Mouse (Mus musculus): ENCODE results near the gene Tacc2. TPM values are rescaled to one million over a fixed set of nuclear protein-coding genes. Genes with fewer than 3 reads are reported as not detected.
A peak's percentile ranks its signal among the peaks of the same experiment; 100 is the strongest.

Gene Tacc2
- total and polyA plus RNA-seq, 3 experiments, result 3.5 to 21.5 TPM; not detected in 1

- Histone ChIP-seq H3K9me3 (replicated peaks; ENCODE audit: insufficient read depth, low read length) (no peaks in the 10 kb centered on the region), H3K4me1 (ENCODE audit: control insufficient read depth in 1 of 2, insufficient read depth in 2 of 2, low read length in 2 of 2) (peaks cover 0 to 2% of the 10 kb centered on the region in 2 experiments; a peak in 1 of 4 replicates), H3K9ac (ENCODE audit: control insufficient read depth, low read depth, low read length, poor library complexity, severe bottlenecking) (0 out of 2 replicates have a peak overlapping the region, but pooled peaks have one; percentile 16), H3K4me3 (ENCODE audit: control insufficient read depth in 1 of 2, insufficient read depth in 1 of 2, low read depth in 2 of 2, low read length in 2 of 2) (peak overlapping the region in 1 of 2 experiments; percentile 37; a peak in 2 of 4 replicates), H3K36me3 (ENCODE audit: control insufficient read depth in 1 of 2, insufficient read depth in 2 of 2, low read length in 2 of 2) (no peaks in the 10 kb centered on the region), H3K27ac (ENCODE audit: control insufficient read depth, low read depth, low read length) (no peak overlapping the region), H3K79me2 (ENCODE audit: control insufficient read depth, insufficient read depth, low read length, poor library complexity) (no peaks in the 10 kb centered on the region), H3K27me3 (ENCODE audit: control insufficient read depth in 1 of 2, insufficient read depth in 2 of 2, low read length in 2 of 2) (peaks cover 0 to 1% of the 10 kb centered on the region in 2 experiments; a peak in 3 of 4 replicates)
- TF ChIP-seq MXI1 (IDR thresholded peaks at IDR 0.05; ENCODE audit: low read depth, low read length), result no peak
- TF ChIP-seq NELFE (IDR thresholded peaks at IDR 0.05; ENCODE audit: low read depth, low read length), result no peak
- TF ChIP-seq TBP (IDR thresholded peaks at IDR 0.05; ENCODE audit: low read depth, low read length), result no peak
- no peak for TF ChIP-seq HCFC1 (IDR thresholded peaks at IDR 0.05; ENCODE audit: low read depth, low read length)
- no peak for TF ChIP-seq ELF1 (IDR thresholded peaks at IDR 0.05; ENCODE audit: low read depth, low read length)
- no peak for TF ChIP-seq MEF2A (IDR thresholded peaks at IDR 0.05; ENCODE audit: extremely low read depth, insufficient replicate concordance, low read depth, low read length, poor library complexity, severe bottlenecking)
- DNase-seq (ENCODE audit: low read depth, low spot score), result no peak
Observed at GRCm38 (mm10) chr7:130625361-130625760, 48.1 kb downstream of the Tacc2 start.

- peaks cover 0 to 13% of the 10 kb centered on the region in 2 experiments; a peak in 2 of 4 replicates for H3K36me3 ChIP-seq (ENCODE audit: control insufficient read depth in 1 of 2, insufficient read depth in 2 of 2, low read length in 2 of 2)
- H3K9me3 ChIP-seq (replicated peaks; ENCODE audit: insufficient read depth, low read length), result no peaks in the 10 kb centered on the region
- no peak overlapping the region for H3K27ac ChIP-seq (ENCODE audit: control insufficient read depth, low read depth, low read length)
- H3K4me1 ChIP-seq (ENCODE audit: control insufficient read depth in 1 of 2, insufficient read depth in 2 of 2, low read length in 2 of 2), result peaks cover 7 to 16% of the 10 kb centered on the region in 2 experiments
- no peaks in the 10 kb centered on the region for H3K79me2 ChIP-seq (ENCODE audit: control insufficient read depth, insufficient read depth, low read length, poor library complexity)
- TF ChIP-seq CHD1 (IDR thresholded peaks at IDR 0.05; ENCODE audit: low read depth, low read length), result no peak
- no peak for TF ChIP-seq MAX (IDR thresholded peaks at IDR 0.05; ENCODE audit: low read length)
- TF ChIP-seq CTCF (IDR thresholded peaks at IDR 0.05 in 2 of 3, conservative IDR thresholded peaks at IDR 0.05 in 1 of 3; ENCODE audit: control insufficient read depth in 1 of 3, insufficient read depth in 1 of 3, low read depth in 2 of 3, low read length in 3 of 3, poor library complexity in 1 of 3, severe bottlenecking in 1 of 3), result no peak
- no peak for TF ChIP-seq JUND (IDR thresholded peaks at IDR 0.05; ENCODE audit: low read depth, low read length)
- no peak for TF ChIP-seq MYB (IDR thresholded peaks at IDR 0.05; ENCODE audit: low read depth, low read length)
- TF ChIP-seq USF2 (IDR thresholded peaks at IDR 0.05; ENCODE audit: borderline replicate concordance in 1 of 2, insufficient read depth in 1 of 2, low read depth in 1 of 2, low read length in 2 of 2), result no peak
- no peak for TF ChIP-seq ZMIZ1 (IDR thresholded peaks at IDR 0.05; ENCODE audit: low read depth, low read length)
- no peak for TF ChIP-seq POLR2AphosphoS5 (IDR thresholded peaks at IDR 0.05; ENCODE audit: borderline replicate concordance, low read depth, low read length)
- no peak for TF ChIP-seq SMC3 (IDR thresholded peaks at IDR 0.05; ENCODE audit: low read depth, low read length)
- no peak for TF ChIP-seq TAL1 (IDR thresholded peaks at IDR 0.05; ENCODE audit: low read length)
- no peak for TF ChIP-seq TCF12 (IDR thresholded peaks at IDR 0.05; ENCODE audit: low read depth, low read length)
- no peak for TF ChIP-seq TBP (IDR thresholded peaks at IDR 0.05; ENCODE audit: low read depth, low read length)
- TF ChIP-seq KAT2A (conservative IDR thresholded peaks at IDR 0.05; ENCODE audit: low read depth, low read length), result no peak
- no peak for TF ChIP-seq HCFC1 (IDR thresholded peaks at IDR 0.05; ENCODE audit: low read depth, low read length)
- no peak for TF ChIP-seq SIN3A (IDR thresholded peaks at IDR 0.05; ENCODE audit: low read length)
- TF ChIP-seq RAD21 (IDR thresholded peaks at IDR 0.05; ENCODE audit: low read depth, low read length), result no peak
- TF ChIP-seq RCOR1 (IDR thresholded peaks at IDR 0.05; ENCODE audit: low read depth, low read length), result no peak
- no peak for TF ChIP-seq GATA1 (IDR thresholded peaks at IDR 0.05; ENCODE audit: low read depth, low read length)
- no peak for TF ChIP-seq NRF1 (IDR thresholded peaks at IDR 0.05; ENCODE audit: insufficient read depth, low read depth, low read length, poor library complexity, severe bottlenecking)
- TF ChIP-seq NELFE (IDR thresholded peaks at IDR 0.05; ENCODE audit: low read depth, low read length), result no peak
- peaks cover 0 to 1% of the 10 kb centered on the region in 2 experiments; a peak in 3 of 4 replicates for H3K27me3 ChIP-seq (ENCODE audit: control insufficient read depth in 1 of 2, insufficient read depth in 2 of 2, low read length in 2 of 2)
- DNase-seq (ENCODE audit: low read depth, low spot score), result no peak
- no peak overlapping the region for H3K9ac ChIP-seq (ENCODE audit: control insufficient read depth, low read depth, low read length, poor library complexity, severe bottlenecking)
- no peak overlapping the region for H3K4me3 ChIP-seq (ENCODE audit: control insufficient read depth in 1 of 2, insufficient read depth in 1 of 2, low read depth in 2 of 2, low read length in 2 of 2)
Observed at GRCm38 (mm10) chr7:130628601-130629000, 51.4 kb downstream of the Tacc2 start.
